Mouse (Mus musculus): ENCODE results near the gene Gm43191. TPM values are rescaled to one million over a fixed set of nuclear protein-coding genes. Genes with fewer than 3 reads are reported as not detected.

Gene Gm43191
- polyA plus RNA-seq, 1 experiment: not detected

- Histone ChIP-seq H3K4me3 (ENCODE audit: insufficient read depth, low read length) (no peak overlapping the region), H3K27ac (ENCODE audit: insufficient read depth, low read length) (no peak overlapping the region), H3K4me1 (ENCODE audit: control insufficient read depth, insufficient read depth, low read length) (no peaks in the 10 kb centered on the region; the same call in 1 of the 2 replicates)
- TF ChIP-seq POLR2A (IDR thresholded peaks at IDR 0.05; ENCODE audit: extremely low read depth, insufficient read depth, low read length) (no peak), CTCF (IDR thresholded peaks at IDR 0.05; ENCODE audit: extremely low read depth, insufficient read depth, low read length) (no peak)
Observed at GRCm38 (mm10) chr3:116601781-116602180, 79.3 kb downstream of the Gm43191 start.

DNA sequence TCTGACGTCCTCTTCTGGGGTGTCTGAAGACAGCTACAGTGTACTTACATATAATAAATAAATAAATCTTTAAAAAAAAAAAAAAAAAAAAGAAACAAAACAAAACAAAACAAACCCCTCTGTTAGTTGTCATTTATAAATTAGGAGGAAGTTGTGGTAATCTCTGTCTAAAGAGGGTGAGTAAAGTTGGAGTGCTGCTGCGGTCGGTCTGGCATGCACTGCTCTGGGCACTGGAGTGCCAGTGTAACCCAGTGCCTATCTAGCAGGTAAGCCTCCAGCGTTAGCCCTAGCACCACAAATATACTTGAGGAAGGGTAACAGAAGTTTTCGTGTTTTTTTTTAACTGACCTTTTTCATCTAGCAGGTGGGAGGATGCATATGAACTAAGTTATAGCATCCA, 80.1 kb downstream of the Gm43191 start:
- no peak for TF ChIP-seq POLR2A (IDR thresholded peaks at IDR 0.05; ENCODE audit: extremely low read depth, insufficient read depth, low read length)
- no peak for TF ChIP-seq CTCF (IDR thresholded peaks at IDR 0.05; ENCODE audit: extremely low read depth, insufficient read depth, low read length)
- Histone ChIP-seq H3K4me3 (ENCODE audit: insufficient read depth, low read length) (no peak overlapping the region), H3K4me1 (ENCODE audit: control insufficient read depth, insufficient read depth, low read length) (no peaks in the 10 kb centered on the region; the same call in 1 of the 2 replicates), H3K27ac (ENCODE audit: insufficient read depth, low read length) (no peak overlapping the region)

- Histone ChIP-seq H3K4me3 (ENCODE audit: insufficient read depth, low read length) (no peak overlapping the region), H3K4me1 (ENCODE audit: control insufficient read depth, insufficient read depth, low read length) (no peaks in the 10 kb centered on the region; the same call in 1 of the 2 replicates), H3K27ac (ENCODE audit: insufficient read depth, low read length) (no peak overlapping the region)
- TF ChIP-seq POLR2A (IDR thresholded peaks at IDR 0.05; ENCODE audit: extremely low read depth, insufficient read depth, low read length): no peak
- TF ChIP-seq CTCF (IDR thresholded peaks at IDR 0.05; ENCODE audit: extremely low read depth, insufficient read depth, low read length): no peak
Observed at GRCm38 (mm10) chr3:116599705-116600104, 81.4 kb downstream of the Gm43191 start.

DNA sequence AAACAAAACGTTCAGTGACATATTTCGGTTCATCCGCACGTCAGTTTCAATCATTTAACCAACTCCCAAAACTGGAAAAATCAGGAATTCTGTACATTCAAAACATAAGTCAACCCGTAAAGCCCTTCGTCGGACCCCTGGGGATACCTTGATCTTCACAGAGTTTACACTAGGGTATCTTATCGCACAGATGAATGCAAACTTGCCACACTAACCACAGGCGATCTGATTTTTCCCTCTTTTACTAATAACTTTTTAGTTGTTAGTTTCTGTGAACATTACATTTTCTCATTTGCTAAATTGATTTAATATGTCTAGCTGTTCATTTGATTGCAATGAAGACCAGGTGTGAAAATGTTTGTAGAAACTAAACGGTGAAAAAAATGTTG, 85.5 kb downstream of the Gm43191 start:
- no peak overlapping the region for H3K27ac ChIP-seq (ENCODE audit: insufficient read depth, low read length)

DNA sequence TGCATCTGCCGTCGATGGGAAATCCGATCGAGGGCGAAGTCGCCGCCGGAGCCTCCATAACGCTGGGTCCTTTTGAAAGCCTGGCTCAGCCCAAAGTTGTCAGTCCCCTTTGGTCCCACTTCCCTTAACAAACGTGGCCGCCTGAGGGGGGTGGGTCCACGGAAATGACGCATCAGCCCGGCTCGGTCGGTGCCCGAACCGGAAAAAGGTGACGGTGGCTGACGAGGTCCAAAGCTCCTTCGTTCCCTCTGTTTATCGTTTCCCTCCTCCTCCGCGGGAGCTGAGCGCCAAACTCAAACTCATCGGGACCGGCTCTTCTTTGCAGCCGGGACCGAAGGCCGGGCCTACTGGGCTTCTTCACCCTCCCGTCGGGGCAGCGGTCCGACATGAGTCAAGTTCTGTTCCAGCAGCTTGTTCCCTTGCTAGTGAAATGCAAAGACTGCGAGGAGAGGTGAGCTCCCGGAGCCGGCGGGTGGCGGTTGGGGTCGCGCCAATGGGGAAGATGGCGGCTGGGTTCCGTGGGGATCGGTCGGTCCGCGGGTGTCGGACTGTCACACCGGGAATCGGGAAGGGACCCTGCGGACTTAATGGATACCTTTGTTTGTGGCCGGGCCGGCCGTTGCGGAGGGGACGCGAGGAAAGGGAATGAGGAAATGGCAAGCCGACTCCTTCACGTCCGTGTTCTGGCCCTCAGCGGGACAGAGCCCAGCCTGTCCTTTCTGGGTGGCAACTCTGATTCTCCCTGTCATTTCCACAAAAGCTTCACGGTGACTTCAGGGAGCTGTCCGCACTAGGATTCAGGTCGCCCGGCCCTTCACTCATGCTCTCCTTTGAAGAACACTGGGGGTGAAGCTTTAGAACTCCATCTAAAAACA, 86.1 kb downstream of the Gm43191 start, which contains the start of gene Sass6:
TSS of gene Sass6 (plus strand) at position 255 of the 875 bp plus-strand sequence.
- H3K4me1 ChIP-seq (ENCODE audit: control insufficient read depth, insufficient read depth, low read length): no peaks in the 10 kb centered on the region; the same call in 1 of the 2 replicates
- peak within 1 kb of the TSS; percentile 68 for H3K4me3 ChIP-seq (ENCODE audit: insufficient read depth, low read length)
- no peak within 1 kb of the TSS for H3K27ac ChIP-seq (ENCODE audit: insufficient read depth, low read length)
- no peak for TF ChIP-seq CTCF (IDR thresholded peaks at IDR 0.05; ENCODE audit: extremely low read depth, insufficient read depth, low read length)
- TF ChIP-seq POLR2A (IDR thresholded peaks at IDR 0.05; ENCODE audit: extremely low read depth, insufficient read depth, low read length): peak; percentile 76; the same call in 1 of the 2 replicates

More for the DNA sequence above, 85.5 kb downstream of the Gm43191 start:
- peak overlapping the region; percentile 68 for H3K4me3 ChIP-seq (ENCODE audit: insufficient read depth, low read length)
- H3K4me1 ChIP-seq (ENCODE audit: control insufficient read depth, insufficient read depth, low read length): no peaks in the 10 kb centered on the region; the same call in 1 of the 2 replicates
- TF ChIP-seq POLR2A (IDR thresholded peaks at IDR 0.05; ENCODE audit: extremely low read depth, insufficient read depth, low read length) (no peak), CTCF (IDR thresholded peaks at IDR 0.05; ENCODE audit: extremely low read depth, insufficient read depth, low read length) (no peak)

DNA sequence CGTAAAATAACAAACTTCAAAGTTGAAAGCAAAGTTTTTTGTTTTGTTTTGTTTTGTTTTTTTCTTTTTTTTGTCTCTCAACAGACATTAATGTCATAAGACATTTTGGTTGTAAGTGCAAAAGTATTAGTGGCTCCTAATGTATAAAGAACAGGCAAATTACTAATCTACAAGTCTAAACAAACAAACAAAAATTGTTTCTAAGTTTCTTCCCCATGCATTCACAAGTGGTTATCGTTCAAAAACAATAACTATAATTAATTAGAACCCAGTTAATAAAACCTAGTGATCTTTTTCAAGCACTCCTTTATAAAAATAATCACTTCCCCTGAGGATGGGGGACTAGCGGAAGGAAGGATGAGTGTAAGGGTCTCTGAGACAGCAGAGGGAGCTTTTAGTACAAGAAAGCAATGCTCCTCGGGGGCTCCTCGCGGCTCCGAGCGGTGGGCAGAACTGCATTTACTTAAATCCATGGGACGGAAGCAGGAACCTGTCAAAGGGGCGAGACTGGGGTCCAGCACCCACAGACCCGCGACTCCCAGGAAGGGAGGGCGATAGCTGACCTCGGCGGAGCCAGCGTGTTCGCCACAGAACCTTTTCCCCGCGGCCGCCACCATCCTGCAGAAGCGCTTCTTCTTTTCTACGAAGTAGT, 86.9 kb downstream of the Gm43191 start:
- no peak overlapping the region for H3K27ac ChIP-seq (ENCODE audit: insufficient read depth, low read length)
- TF ChIP-seq POLR2A (IDR thresholded peaks at IDR 0.05; ENCODE audit: extremely low read depth, insufficient read depth, low read length) (no peak), CTCF (IDR thresholded peaks at IDR 0.05; ENCODE audit: extremely low read depth, insufficient read depth, low read length) (0 out of 2 replicates have a peak, but pooled peaks have one; percentile 10)
- peak overlapping the region; percentile 68 for H3K4me3 ChIP-seq (ENCODE audit: insufficient read depth, low read length)
- H3K4me1 ChIP-seq (ENCODE audit: control insufficient read depth, insufficient read depth, low read length): no peaks in the 10 kb centered on the region; the same call in 1 of the 2 replicates

Other genes starting within 250 kb of the Gm43191 start
- 89.2 and 91.6 TPM in 2 replicates for gene Rtca, start 173.1 kb downstream of the Gm43191 start, polyA plus RNA-seq (2012; rRNA removed)
- 19.2 and 19.3 TPM in 2 replicates for gene Dbt, start 168.2 kb downstream of the Gm43191 start, polyA plus RNA-seq (2012; rRNA removed)
- 0.19 and 0.32 TPM in 2 replicates for gene Lrrc39, start 118.3 kb downstream of the Gm43191 start, polyA plus RNA-seq (2012; rRNA removed)
- 4.7 and 5.3 TPM in 2 replicates for gene Sass6, start 86.3 kb downstream of the Gm43191 start, polyA plus RNA-seq (2012; rRNA removed)
- gene Trmt13, start 66.7 kb downstream of the Gm43191 start, polyA plus RNA-seq (2012; rRNA removed): 19.5 and 22.9 TPM in 2 replicates
- 45.0 and 48.1 TPM in 2 replicates for gene Mfsd14a, start 18.6 kb downstream of the Gm43191 start, polyA plus RNA-seq (2012; rRNA removed)
- 11.9 and 12.2 TPM in 2 replicates for gene Slc35a3, start 31.6 kb upstream of the Gm43191 start, polyA plus RNA-seq (2012; rRNA removed)
- 16.3 and 16.7 TPM in 2 replicates for gene Agl, start 126.9 kb upstream of the Gm43191 start, polyA plus RNA-seq (2012; rRNA removed)
- 1.1 and 1.7 TPM in 2 replicates for gene Frrs1, start 178.2 kb upstream of the Gm43191 start, polyA plus RNA-seq (2012; rRNA removed)

Data from cortical plate, adult 2 months (tissue).